Mouse (Mus musculus): ENCODE measurements around the gene Shisa9. TPM values are rescaled to one million over a fixed set of nuclear protein-coding genes. Genes with fewer than 3 reads are reported as not detected.

Shisa9 gene
- total RNA-seq (2023) = not detected

GRCm38 (mm10) chr16:11983616-11984270, at the start of gene Shisa9:
Gene Shisa9, plus strand, starts transcription at chr16:11984113.

Other genes with a start within 250 kb of the Shisa9 start
- gene Cpped1, start 74.7 kb upstream of the Shisa9 start, total RNA-seq (2023) = 6.4 TPM

Data from CD8-positive naive resting alpha-beta T cell, adult 57 days (primary cell).